Mouse (Mus musculus): ENCODE measurements around the gene Nck2. TPM values are rescaled to one million over a fixed set of nuclear protein-coding genes. Genes with fewer than 3 reads are reported as not detected.

Nck2 gene
- polyA plus RNA-seq, 1 experiment from 2014 or later, result 6.0 TPM

- no peak overlapping the region for H3K27ac ChIP-seq (ENCODE audit: low read depth)
- ATAC-seq, result no peak
- H3K27me3 ChIP-seq (ENCODE audit: insufficient read depth, low read length), result no peaks in the 10 kb centered on the region
- peaks cover 3% of the 10 kb centered on the region for H3K4me1 ChIP-seq (ENCODE audit: insufficient read depth)
- DNase-seq, result no peak
- H3K4me2 ChIP-seq (ENCODE audit: low read depth, low read length), result no peak overlapping the region
- no peak overlapping the region for H3K9ac ChIP-seq (replicated peaks)
- H3K4me3 ChIP-seq (ENCODE audit: low read depth, low read length), result no peak overlapping the region
- H3K36me3 ChIP-seq (replicated peaks; ENCODE audit: insufficient read depth, low read length), result no peaks in the 10 kb centered on the region
- WGBS (ENCODE audit: insufficient replicate concordance), result 83% methylated on average over 3 of the region's 3 CpGs
- TF ChIP-seq CTCF (IDR thresholded peaks at IDR 0.05; ENCODE audit: low read depth) (no peak), EP300 (IDR thresholded peaks at IDR 0.05; ENCODE audit: low read depth) (no peak)
- H3K9me3 ChIP-seq (ENCODE audit: low read length), result no peaks in the 10 kb centered on the region
These were observed 48.5 kb downstream of the Nck2 start for GRCm38 (mm10) chr1:43492803-43493437.

GRCm38 (mm10) chr1:43496051-43496450, 51.7 kb downstream of the Nck2 start:
- DNase-seq (no peak), ATAC-seq (no peak)
- Histone ChIP-seq H3K9ac (replicated peaks) (no peak overlapping the region), H3K4me3 (ENCODE audit: low read depth, low read length) (no peak overlapping the region), H3K27ac (ENCODE audit: low read depth) (no peak overlapping the region), H3K36me3 (replicated peaks; ENCODE audit: insufficient read depth, low read length) (no peaks in the 10 kb centered on the region), H3K4me2 (ENCODE audit: low read depth, low read length) (no peak overlapping the region), H3K9me3 (ENCODE audit: low read length) (no peaks in the 10 kb centered on the region), H3K27me3 (ENCODE audit: insufficient read depth, low read length) (no peaks in the 10 kb centered on the region), H3K4me1 (ENCODE audit: insufficient read depth) (peaks cover 8% of the 10 kb centered on the region; the same call in 1 of the 2 replicates)
- WGBS (ENCODE audit: insufficient replicate concordance), result 46% methylated on average over 4 of the region's 4 CpGs
- no peak for TF ChIP-seq EP300 (IDR thresholded peaks at IDR 0.05; ENCODE audit: low read depth)

DNA sequence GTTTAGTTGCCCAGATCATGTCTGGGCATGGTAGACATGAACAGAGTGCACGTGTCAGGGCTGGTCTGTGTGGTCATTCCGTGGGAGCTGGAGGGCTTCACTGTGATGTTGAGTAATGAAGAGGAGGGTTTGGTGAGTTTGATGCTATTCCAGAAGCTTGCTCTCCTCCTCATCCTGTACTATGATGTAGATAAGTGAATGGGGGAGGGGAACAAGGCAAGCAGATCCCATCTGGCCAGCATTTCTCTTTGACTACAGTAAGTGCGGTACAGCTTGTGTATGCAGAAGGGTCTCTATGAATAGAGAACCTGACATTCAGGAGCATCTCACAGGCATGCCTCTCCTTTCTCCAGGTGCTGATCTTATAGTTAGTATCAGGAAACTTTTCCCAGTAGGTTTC, 52.6 kb downstream of the Nck2 start:
- Histone ChIP-seq H3K9me3 (ENCODE audit: low read length) (no peaks in the 10 kb centered on the region), H3K4me1 (ENCODE audit: insufficient read depth) (peaks cover 17% of the 10 kb centered on the region), H3K4me2 (ENCODE audit: low read depth, low read length) (no peak overlapping the region), H3K27me3 (ENCODE audit: insufficient read depth, low read length) (no peaks in the 10 kb centered on the region), H3K9ac (replicated peaks) (no peak overlapping the region), H3K36me3 (replicated peaks; ENCODE audit: insufficient read depth, low read length) (no peaks in the 10 kb centered on the region), H3K4me3 (ENCODE audit: low read depth, low read length) (no peak overlapping the region), H3K27ac (ENCODE audit: low read depth) (no peak overlapping the region)
- TF ChIP-seq EP300 (IDR thresholded peaks at IDR 0.05; ENCODE audit: low read depth) (no peak), CTCF (IDR thresholded peaks at IDR 0.05; ENCODE audit: low read depth) (no peak)
- 83% methylated on average over 3 of the region's 3 CpGs for WGBS (ENCODE audit: insufficient replicate concordance)
- ATAC-seq, result no peak
- no peak for DNase-seq

- no peak for DNase-seq
- Histone ChIP-seq H3K9me3 (ENCODE audit: low read length) (no peaks in the 10 kb centered on the region), H3K9ac (replicated peaks) (no peak overlapping the region), H3K4me3 (ENCODE audit: low read depth, low read length) (no peak overlapping the region), H3K27me3 (ENCODE audit: insufficient read depth, low read length) (no peaks in the 10 kb centered on the region), H3K27ac (ENCODE audit: low read depth) (no peak overlapping the region), H3K4me1 (ENCODE audit: insufficient read depth) (peaks cover 25% of the 10 kb centered on the region), H3K4me2 (ENCODE audit: low read depth, low read length) (no peak overlapping the region), H3K36me3 (replicated peaks; ENCODE audit: insufficient read depth, low read length) (no peaks in the 10 kb centered on the region)
- 80% methylated on average over 6 of the region's 6 CpGs for WGBS (ENCODE audit: insufficient replicate concordance)
- TF ChIP-seq CTCF (IDR thresholded peaks at IDR 0.05; ENCODE audit: low read depth) (no peak), EP300 (IDR thresholded peaks at IDR 0.05; ENCODE audit: low read depth) (no peak)
- ATAC-seq, result no peak
These were observed 53.6 kb downstream of the Nck2 start for GRCm38 (mm10) chr1:43497951-43498350.

DNA sequence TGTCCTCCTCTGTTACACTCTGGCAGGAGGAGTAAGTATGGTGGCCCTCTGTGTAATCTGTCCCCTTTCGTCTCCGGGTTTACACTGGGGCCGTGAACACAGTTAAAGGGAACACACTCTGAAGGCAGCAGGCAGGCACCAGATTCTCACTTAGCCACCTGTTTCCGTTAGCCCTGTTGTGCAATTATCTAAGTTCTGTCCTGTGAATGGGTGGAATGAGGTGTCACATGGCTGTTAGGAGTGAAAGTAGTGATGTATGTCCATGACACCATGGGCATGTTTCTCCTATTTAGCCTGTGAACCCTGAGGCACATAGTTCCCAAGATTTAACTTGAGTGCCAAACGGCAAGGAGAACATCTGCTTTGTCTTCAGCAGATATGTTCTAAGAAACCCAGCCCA, 55.7 kb downstream of the Nck2 start:
- ATAC-seq (peak; percentile 75), DNase-seq (no peak)
- no peak overlapping the region for H3K4me2 ChIP-seq (ENCODE audit: low read depth, low read length)
- WGBS (ENCODE audit: insufficient replicate concordance), result 34% methylated on average over 5 of the region's 5 CpGs
- TF ChIP-seq EP300 (IDR thresholded peaks at IDR 0.05; ENCODE audit: low read depth) (no peak), CTCF (IDR thresholded peaks at IDR 0.05; ENCODE audit: low read depth) (no peak)
- no peaks in the 10 kb centered on the region for H3K27me3 ChIP-seq (ENCODE audit: insufficient read depth, low read length)
- H3K9ac ChIP-seq (replicated peaks), result no peak overlapping the region
- H3K36me3 ChIP-seq (replicated peaks; ENCODE audit: insufficient read depth, low read length), result no peaks in the 10 kb centered on the region
- peaks cover 29% of the 10 kb centered on the region for H3K4me1 ChIP-seq (ENCODE audit: insufficient read depth)
- H3K9me3 ChIP-seq (ENCODE audit: low read length), result no peaks in the 10 kb centered on the region
- H3K4me3 ChIP-seq (ENCODE audit: low read depth, low read length), result no peak overlapping the region
- H3K27ac ChIP-seq (ENCODE audit: low read depth), result no peak overlapping the region

DNA sequence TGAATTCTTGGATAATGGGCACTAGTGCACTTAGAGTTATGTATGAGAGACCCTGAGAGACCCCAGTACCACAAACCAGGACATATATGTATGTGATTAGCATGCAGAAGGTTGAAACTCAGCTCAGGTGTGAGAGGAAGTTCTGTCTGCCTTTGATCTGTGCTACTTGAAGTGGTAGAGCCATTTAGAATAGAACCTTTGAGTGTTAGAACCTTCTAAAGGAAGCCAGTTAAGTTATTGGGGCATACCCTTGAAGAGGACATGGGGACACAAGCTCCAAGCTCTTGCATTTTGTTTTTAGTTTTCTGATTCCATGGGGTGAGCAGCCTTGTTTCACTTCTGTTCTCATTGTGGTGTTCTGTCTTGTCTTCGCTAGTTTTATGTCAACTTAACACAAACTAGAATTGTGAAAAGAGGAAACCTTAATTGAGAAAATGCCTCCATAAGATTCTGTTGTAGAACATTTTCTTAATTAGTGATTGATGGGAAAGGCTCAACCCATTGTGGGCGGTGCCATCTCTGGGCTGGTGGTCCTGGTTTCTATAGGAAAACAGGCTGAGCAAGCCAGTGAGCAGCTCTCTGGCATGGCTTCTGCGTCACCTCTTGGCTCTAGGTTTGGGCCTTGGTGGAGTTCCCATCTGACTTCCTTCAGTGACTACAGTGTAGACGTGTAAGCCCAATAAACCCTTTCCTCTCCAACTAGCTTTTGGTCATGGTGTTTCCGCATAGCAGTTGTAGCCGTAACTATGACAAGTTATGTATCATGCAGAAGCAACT, 57.0 kb downstream of the Nck2 start:
- Histone ChIP-seq H3K36me3 (replicated peaks; ENCODE audit: insufficient read depth, low read length) (no peaks in the 10 kb centered on the region), H3K27ac (ENCODE audit: low read depth) (peak overlapping the region; percentile 34; the same call in 1 of the 2 replicates), H3K4me2 (ENCODE audit: low read depth, low read length) (no peak overlapping the region), H3K4me3 (ENCODE audit: low read depth, low read length) (no peak overlapping the region), H3K4me1 (ENCODE audit: insufficient read depth) (peaks cover 33% of the 10 kb centered on the region), H3K9me3 (ENCODE audit: low read length) (no peaks in the 10 kb centered on the region), H3K9ac (replicated peaks) (no peak overlapping the region), H3K27me3 (ENCODE audit: insufficient read depth, low read length) (no peaks in the 10 kb centered on the region)
- DNase-seq (no peak), ATAC-seq (no peak)
- TF ChIP-seq CTCF (IDR thresholded peaks at IDR 0.05; ENCODE audit: low read depth), result no peak
- no peak for TF ChIP-seq EP300 (IDR thresholded peaks at IDR 0.05; ENCODE audit: low read depth)
- 78% methylated on average over 6 of the region's 6 CpGs for WGBS (ENCODE audit: insufficient replicate concordance)

All from liver, postnatal 0 days (tissue).